Mouse (Mus musculus) thymus, postnatal 14 days (tissue): ENCODE measurements around the gene Rab4b.

ENCODE experiments used
- DNase-seq: peaks from one replicate; pipeline ENCODE4 v3.0.0; 2021

The Rab4b gene

GRCm38 (mm10) chr7:27182498-27182897 is 3.8 kb upstream of the Rab4b start:
- no peak for DNase-seq

GRCm38 (mm10) chr7:27180837-27181695 is 2.4 kb upstream of the Rab4b start, which contains the start of the genes Gm21983 and Mia:
Gene Gm21983 (minus strand): TSS chr7:27181086.
Gene Mia (minus strand): TSS chr7:27181157.
- no peak for DNase-seq

GRCm38 (mm10) chr7:27180036-27180435 is 1.3 kb upstream of the Rab4b start:
- no peak for DNase-seq

DNA sequence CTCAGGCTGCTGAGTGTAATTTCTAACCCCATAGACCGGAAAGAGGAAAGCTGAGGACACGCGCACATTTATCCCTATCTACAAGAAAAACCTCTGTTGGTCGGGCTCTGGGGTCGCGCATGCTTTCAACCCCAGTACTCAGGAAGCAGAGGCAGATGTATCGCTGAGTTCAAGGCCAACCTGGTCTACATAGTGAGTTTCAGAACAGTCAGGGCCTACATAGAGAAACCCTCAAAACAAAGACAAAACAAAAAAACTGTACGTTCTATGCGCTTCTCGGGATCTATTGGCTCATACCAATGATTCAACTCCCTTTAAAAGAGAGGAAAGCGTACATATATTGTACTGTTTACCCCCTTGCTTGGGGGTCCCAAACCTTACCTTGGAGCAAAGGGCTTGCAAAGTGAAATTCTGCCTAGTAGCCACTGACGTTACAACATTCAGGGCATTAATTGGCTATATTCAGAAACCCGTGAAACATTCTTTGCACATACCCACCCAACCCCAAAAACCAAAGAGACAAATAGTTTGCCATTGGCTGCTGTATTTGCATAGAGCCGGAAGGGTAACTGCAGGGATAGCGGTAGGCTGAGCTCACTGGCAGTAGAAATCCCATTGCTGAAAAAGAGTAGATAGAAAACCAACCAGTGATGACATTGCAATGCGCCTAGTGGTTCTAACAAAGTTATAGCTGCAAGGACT is 672 bp upstream of the Rab4b start:
- DNase-seq = no peak

GRCm38 (mm10) chr7:27177942-27178323 is 763 bp downstream of the Rab4b start:
- DNase-seq = no peak

DNA sequence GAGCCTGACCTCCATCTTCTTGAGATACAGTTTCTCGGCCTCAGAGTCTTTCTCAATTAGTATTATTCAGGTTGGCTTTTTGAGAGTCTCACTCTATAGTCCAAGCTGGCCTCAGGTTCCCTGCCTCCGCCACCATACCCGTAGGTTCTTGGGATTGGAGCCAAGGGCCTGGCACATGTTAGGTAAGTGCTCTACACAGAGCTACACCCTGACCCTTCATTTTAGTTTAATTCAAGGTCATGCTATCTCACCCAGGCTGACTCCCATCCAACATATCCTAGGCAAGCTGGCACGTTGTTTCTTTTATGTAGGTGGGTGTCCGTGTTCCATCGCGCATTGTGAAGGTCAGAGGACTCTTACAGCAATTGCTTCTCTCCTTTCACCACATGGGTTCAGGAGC is 3.8 kb downstream of the Rab4b start:
- DNase-seq = no peak

DNA sequence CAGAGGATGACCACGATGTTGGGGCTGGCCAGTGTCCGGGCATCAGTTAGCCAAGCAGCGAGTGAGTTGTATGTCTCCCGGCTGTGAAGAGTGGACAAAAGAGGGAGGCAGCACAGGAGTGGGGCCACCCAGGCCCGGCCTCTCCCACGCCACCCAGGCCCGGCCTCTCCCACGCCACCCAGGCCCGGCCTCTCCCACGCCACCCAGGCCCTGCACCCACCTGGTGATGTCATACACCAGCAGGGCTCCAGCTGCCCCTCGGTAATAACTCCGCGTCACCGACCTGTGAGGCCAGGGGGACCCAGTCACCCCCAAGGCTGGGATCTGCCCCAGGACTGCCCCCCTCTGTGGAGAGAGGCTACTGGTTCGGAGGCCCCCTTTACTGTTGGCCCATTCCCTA is 4.2 kb downstream of the Rab4b start:
- DNase-seq = no peak

DNA sequence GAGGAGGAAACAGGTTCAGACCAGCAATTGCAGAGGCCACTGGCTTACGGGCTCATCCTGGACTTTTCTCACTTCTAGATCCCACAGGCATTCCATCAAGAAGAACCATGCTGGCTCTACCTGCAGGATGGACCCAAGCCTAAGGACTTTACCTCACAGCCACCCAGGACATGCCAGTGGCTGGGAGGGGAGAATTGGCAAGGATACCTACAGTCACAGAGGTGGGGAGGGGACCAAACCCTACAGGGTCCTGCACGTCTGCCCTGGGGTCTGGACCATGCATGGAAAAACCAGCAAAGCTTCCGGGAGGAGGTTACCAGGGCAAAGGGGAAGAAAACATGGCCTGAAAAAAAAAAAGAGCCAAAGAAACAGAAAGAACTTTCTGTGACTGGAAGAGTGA is 7.7 kb downstream of the Rab4b start:
- no peak for DNase-seq

- DNase-seq = no peak
Observed at GRCm38 (mm10) chr7:27168371-27168770, 10.3 kb downstream of the Rab4b start.

DNA sequence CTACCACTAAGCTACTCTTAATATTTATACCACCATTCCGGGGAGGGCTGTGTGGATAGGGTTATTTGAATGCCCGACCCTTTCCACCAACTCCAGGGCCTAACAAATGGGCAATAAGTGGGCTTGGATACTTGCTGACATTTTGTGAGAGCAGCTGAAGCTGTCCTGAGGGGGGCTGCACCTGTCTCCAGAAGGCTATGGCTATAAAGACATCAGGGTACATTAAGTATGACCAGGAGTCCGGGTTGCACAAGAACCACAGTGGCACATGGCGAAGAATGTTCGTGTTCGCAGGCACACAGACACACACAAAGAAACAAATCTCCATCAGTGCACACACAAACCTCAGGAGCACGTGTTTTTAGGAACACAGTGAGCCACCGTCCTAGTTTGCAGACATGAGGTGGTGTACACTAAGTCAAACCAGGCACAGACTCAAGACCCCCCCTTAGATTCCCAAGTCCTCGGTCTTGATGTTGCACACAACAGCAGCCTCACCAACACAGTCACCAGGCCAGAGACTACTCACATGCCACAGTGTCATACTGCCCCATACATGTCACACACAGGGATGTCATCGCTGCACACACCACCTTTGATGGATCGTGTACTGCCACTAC is 11.1 kb downstream of the Rab4b start:
- no peak for DNase-seq

- peak; percentile 97 for DNase-seq
Observed at GRCm38 (mm10) chr7:27166614-27167474, 11.9 kb downstream of the Rab4b start, which contains the start of gene Egln2. Gene Egln2 (minus strand): TSS chr7:27166802.

GRCm38 (mm10) chr7:27166229-27166613 is 12.5 kb downstream of the Rab4b start:
- DNase-seq = peak; percentile 92

- DNase-seq = peak; percentile 52
Observed at GRCm38 (mm10) chr7:27165696-27166095, 13.0 kb downstream of the Rab4b start.

- DNase-seq = no peak
Observed at GRCm38 (mm10) chr7:27165007-27165655, 13.6 kb downstream of the Rab4b start.

- DNase-seq = no peak
Observed at GRCm38 (mm10) chr7:27164112-27164947, 14.4 kb downstream of the Rab4b start.

DNA sequence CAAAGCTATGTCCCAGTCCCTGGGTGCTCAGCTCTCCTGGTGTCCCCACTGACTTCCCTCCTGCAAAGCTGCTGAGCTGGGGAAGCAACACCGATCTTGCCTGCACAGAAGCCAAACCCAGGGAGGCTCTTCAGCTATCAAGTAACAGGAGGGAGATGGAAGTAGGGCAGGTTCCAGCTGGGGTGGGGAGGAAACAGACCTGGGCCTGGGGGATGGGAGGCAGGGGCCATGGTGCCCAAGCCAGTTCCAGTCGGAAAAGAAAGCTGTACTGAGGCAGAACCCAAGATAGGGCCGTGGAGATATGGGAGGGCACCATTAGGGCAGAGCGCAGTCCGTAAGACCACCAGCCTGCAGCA is 15.3 kb downstream of the Rab4b start:
- no peak for DNase-seq

DNA sequence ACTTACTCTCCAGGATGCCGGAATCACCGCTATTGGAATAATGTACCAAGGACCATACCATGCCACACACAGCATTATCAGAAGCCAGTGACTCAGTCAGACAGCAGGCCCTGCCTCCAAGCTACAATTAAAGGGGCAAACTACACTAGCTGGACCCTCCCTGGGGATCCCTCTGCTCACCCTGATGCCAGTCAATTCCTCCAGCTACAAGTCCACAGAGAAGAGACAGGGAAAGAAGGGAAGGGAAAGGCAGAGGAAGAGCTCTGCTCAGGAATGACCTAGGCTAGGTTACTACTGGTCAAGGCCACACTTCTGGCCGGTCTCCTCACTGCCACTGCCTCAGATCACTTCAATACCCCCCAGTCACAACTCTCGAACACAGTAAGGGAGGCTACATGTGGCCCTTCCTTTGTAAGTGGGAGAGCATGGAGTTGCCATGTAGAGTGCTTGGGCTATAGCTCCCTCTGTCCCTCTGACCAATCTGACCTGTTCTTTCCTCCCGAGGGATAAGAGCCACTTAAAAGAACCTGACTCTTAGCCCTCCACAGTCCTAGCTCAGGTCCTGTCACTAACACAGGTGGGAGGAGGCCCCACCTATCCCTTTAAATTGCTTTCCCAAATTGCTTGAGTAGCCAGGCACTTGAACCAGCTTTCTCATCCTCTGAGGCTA is 15.8 kb downstream of the Rab4b start:
- no peak for DNase-seq

DNA sequence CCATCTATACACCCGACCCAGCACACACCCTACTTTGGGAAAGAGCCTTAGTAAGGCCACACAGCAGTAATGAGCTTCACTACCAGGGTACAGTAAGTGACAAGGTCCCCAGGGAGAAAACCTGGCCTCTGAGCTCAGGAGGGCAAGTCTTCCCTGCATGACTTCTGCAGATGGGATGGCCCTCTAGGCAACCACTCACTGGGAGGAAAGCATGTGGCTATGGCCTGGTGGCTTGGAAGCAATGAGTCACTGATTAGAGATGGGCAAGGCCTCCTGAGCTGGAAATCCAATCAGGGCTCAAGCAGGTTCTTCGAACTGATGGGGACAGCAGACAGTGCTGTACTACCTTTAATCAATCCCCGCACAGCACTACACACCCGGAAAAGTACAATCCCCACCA is 17.0 kb downstream of the Rab4b start:
- no peak for DNase-seq

DNA sequence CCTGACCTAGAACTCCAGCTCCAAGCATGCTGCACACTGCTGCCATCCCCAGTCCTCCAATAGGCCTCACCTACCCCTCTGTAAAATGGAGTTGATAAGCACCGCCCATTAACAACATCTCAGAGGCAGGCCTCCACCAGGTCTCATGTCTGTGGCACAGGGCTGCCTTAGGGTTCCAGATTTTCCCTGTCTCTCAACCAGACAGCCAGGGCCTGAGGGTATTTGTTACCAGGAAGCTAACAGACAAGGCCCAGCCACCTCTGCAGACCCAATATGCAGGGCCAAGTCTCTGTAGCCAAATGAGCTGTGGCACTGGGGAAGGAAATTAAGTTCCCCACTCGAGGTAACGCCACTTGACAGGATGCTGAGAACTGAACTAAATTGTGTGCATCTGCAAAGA is 17.8 kb downstream of the Rab4b start:
- DNase-seq = no peak

GRCm38 (mm10) chr7:27159882-27160281 is 18.8 kb downstream of the Rab4b start:
- DNase-seq = peak; percentile 93

- no peak for DNase-seq
Observed at GRCm38 (mm10) chr7:27159256-27159655, 19.4 kb downstream of the Rab4b start.
